Mouse (Mus musculus): ENCODE measurements at regions not wholly inside any gene's neighbourhood (a gene's known extent, or its start where the extent isn't known, plus 50 kb on each side); places are given as distances from the start of the nearest gene placed in this dataset.

DNA sequence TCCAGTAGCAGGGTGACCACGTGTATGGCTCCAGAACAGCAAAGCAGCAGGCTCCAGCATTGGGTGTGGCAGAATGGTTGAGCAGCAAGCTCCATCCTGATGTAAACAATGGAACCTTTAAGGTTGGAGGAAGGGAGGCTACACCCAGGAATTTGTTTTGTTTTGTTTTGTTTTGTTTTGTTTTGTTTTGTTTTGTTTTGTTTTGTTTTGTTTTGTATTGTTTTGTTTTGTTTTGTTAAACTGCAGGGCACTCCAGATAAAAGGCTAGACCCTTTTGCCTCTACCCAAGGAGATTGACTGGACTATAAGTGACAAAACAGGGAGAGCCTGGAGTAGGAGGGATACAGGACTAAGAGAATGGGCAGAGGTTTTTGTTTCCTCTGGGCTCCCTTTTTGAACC is 647.5 kb downstream of the Kcnj3 start:
- Histone ChIP-seq H3K27me3 (ENCODE audit: insufficient read depth, low read length) (no peaks in the 10 kb centered on the region), H3K9me3 (ENCODE audit: low read length) (no peaks in the 10 kb centered on the region), H3K4me1 (ENCODE audit: insufficient read depth, low read length) (no peaks in the 10 kb centered on the region), H3K27ac (no peak overlapping the region), H3K4me2 (ENCODE audit: low read depth, low read length) (no peak overlapping the region), H3K4me3 (ENCODE audit: low read length) (no peak overlapping the region), H3K9ac (replicated peaks; ENCODE audit: low read length) (no peak overlapping the region), H3K36me3 (ENCODE audit: insufficient read depth, low read length) (no peaks in the 10 kb centered on the region)
- ATAC-seq (no peak), DNase-seq (ENCODE audit: low spot score) (no peak)
- 57% methylated on average over 1 of the region's 1 CpGs for WGBS
- no peak for TF ChIP-seq CTCF (IDR thresholded peaks at IDR 0.05; ENCODE audit: low read depth)

DNA sequence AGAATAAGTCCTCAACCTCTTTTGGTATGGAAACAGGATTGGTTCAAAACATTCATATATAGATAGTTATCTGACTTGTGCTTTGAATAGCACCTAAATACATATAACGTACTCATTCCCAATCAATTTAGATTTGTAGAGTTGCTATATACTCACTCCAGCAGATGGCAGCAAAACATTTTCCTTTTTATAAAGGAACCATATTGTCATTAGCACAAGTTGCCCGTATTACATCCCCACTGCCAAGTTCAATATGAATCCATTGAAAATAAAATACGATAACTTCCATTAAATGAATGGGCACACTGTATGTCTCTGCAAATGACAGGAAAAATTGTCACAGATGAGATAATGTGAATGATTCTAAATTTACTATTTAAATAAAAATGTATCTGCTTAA is 673.8 kb downstream of the Kcnj3 start:
- Histone ChIP-seq H3K9ac (replicated peaks; ENCODE audit: low read length) (no peak overlapping the region), H3K4me2 (ENCODE audit: low read depth, low read length) (no peak overlapping the region), H3K4me3 (ENCODE audit: low read length) (no peak overlapping the region), H3K4me1 (ENCODE audit: insufficient read depth, low read length) (no peaks in the 10 kb centered on the region), H3K36me3 (ENCODE audit: insufficient read depth, low read length) (no peaks in the 10 kb centered on the region), H3K27ac (no peak overlapping the region), H3K9me3 (ENCODE audit: low read length) (no peaks in the 10 kb centered on the region), H3K27me3 (ENCODE audit: insufficient read depth, low read length) (no peaks in the 10 kb centered on the region)
- peak; percentile 69 for TF ChIP-seq CTCF (IDR thresholded peaks at IDR 0.05; ENCODE audit: low read depth)
- DNase-seq (ENCODE audit: low spot score) (peak; percentile 82), ATAC-seq (no peak)
- 28% methylated on average over 3 of the region's 3 CpGs for WGBS

GRCm38 (mm10) chr2:56109975-56110374 is 674.2 kb downstream of the Kcnj3 start:
- WGBS, result 61% methylated on average over 6 of the region's 6 CpGs
- H3K27me3 ChIP-seq (ENCODE audit: insufficient read depth, low read length), result no peaks in the 10 kb centered on the region
- no peak for DNase-seq (ENCODE audit: low spot score)
- no peak overlapping the region for H3K27ac ChIP-seq
- ATAC-seq, result no peak
- no peak for TF ChIP-seq CTCF (IDR thresholded peaks at IDR 0.05; ENCODE audit: low read depth)
- H3K36me3 ChIP-seq (ENCODE audit: insufficient read depth, low read length), result no peaks in the 10 kb centered on the region
- H3K9ac ChIP-seq (replicated peaks; ENCODE audit: low read length), result no peak overlapping the region
- H3K4me3 ChIP-seq (ENCODE audit: low read length), result no peak overlapping the region
- H3K4me1 ChIP-seq (ENCODE audit: insufficient read depth, low read length), result no peaks in the 10 kb centered on the region
- H3K9me3 ChIP-seq (ENCODE audit: low read length), result no peaks in the 10 kb centered on the region
- no peak overlapping the region for H3K4me2 ChIP-seq (ENCODE audit: low read depth, low read length)

DNA sequence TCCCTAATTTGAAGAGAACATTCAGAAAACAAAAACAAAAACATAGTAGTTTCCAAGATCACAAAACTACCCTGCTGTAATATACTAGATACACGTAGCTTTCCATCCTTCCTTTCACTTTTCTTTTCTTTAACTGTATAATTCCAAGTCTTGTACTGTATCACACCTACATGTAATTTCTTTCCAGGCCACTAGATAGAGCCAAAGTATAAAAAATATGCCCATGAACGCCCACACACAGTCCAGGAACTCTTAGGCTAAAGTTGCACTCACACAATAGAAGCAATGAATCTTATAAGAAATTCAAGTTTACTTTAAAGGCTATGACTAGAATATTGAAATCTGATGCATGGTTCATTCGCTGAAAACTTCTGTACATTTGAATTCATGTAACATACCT is 678.7 kb downstream of the Kcnj3 start:
- no peaks in the 10 kb centered on the region for H3K9me3 ChIP-seq (ENCODE audit: low read length)
- no peak overlapping the region for H3K9ac ChIP-seq (replicated peaks; ENCODE audit: low read length)
- H3K36me3 ChIP-seq (ENCODE audit: insufficient read depth, low read length), result no peaks in the 10 kb centered on the region
- peak; percentile 85 for ATAC-seq
- no peak overlapping the region for H3K27ac ChIP-seq
- WGBS, result 20% methylated on average over 3 of the region's 3 CpGs
- H3K4me1 ChIP-seq (ENCODE audit: insufficient read depth, low read length), result no peaks in the 10 kb centered on the region
- H3K4me2 ChIP-seq (ENCODE audit: low read depth, low read length), result no peak overlapping the region
- DNase-seq (ENCODE audit: low spot score), result peak; percentile 85
- H3K27me3 ChIP-seq (ENCODE audit: insufficient read depth, low read length), result no peaks in the 10 kb centered on the region
- no peak overlapping the region for H3K4me3 ChIP-seq (ENCODE audit: low read length)
- peak; percentile 76 for TF ChIP-seq CTCF (IDR thresholded peaks at IDR 0.05; ENCODE audit: low read depth)

DNA sequence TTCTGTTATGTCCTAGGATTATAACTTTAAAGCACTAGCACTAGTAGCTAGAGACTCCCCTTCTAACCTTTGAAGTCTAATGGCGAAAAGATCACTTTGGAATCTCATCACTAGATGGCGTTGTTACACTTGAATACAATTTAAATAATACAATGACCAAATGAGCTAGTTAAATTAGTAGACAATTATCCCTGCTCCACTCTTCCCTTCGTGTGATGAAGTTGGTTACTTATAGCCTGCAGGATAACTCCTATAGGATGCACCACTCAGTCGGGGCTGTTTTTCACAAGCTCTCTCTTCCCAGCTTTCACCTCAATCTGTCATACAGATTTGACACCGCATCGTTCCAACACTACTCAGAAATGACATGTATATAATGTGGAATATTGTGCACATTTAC is 683.6 kb downstream of the Kcnj3 start:
- peak; percentile 65 for TF ChIP-seq CTCF (IDR thresholded peaks at IDR 0.05; ENCODE audit: low read depth)
- 16% methylated on average over 6 of the region's 6 CpGs for WGBS
- Histone ChIP-seq H3K4me3 (ENCODE audit: low read length) (no peak overlapping the region), H3K4me2 (ENCODE audit: low read depth, low read length) (0 out of 2 replicates have a peak overlapping the region, but pooled peaks have one; percentile 5), H3K9me3 (ENCODE audit: low read length) (no peaks in the 10 kb centered on the region), H3K27me3 (ENCODE audit: insufficient read depth, low read length) (no peaks in the 10 kb centered on the region), H3K36me3 (ENCODE audit: insufficient read depth, low read length) (no peaks in the 10 kb centered on the region), H3K4me1 (ENCODE audit: insufficient read depth, low read length) (no peaks in the 10 kb centered on the region), H3K27ac (no peak overlapping the region), H3K9ac (replicated peaks; ENCODE audit: low read length) (no peak overlapping the region)
- DNase-seq (ENCODE audit: low spot score) (peak; percentile 90), ATAC-seq (peak; percentile 56)

- no peaks in the 10 kb centered on the region for H3K27me3 ChIP-seq (ENCODE audit: insufficient read depth, low read length)
- H3K27ac ChIP-seq, result no peak overlapping the region
- no peaks in the 10 kb centered on the region for H3K36me3 ChIP-seq (ENCODE audit: insufficient read depth, low read length)
- no peak overlapping the region for H3K4me2 ChIP-seq (ENCODE audit: low read depth, low read length)
- no peaks in the 10 kb centered on the region for H3K9me3 ChIP-seq (ENCODE audit: low read length)
- ATAC-seq, result no peak
- no peak overlapping the region for H3K9ac ChIP-seq (replicated peaks; ENCODE audit: low read length)
- H3K4me3 ChIP-seq (ENCODE audit: low read length), result no peak overlapping the region
- no peaks in the 10 kb centered on the region for H3K4me1 ChIP-seq (ENCODE audit: insufficient read depth, low read length)
- DNase-seq (ENCODE audit: low spot score), result no peak
- TF ChIP-seq CTCF (IDR thresholded peaks at IDR 0.05; ENCODE audit: low read depth), result no peak
- WGBS, result 74% methylated on average over 6 of the region's 6 CpGs
These were observed 711.4 kb downstream of the Kcnj3 start for GRCm38 (mm10) chr2:56147107-56147615.

DNA sequence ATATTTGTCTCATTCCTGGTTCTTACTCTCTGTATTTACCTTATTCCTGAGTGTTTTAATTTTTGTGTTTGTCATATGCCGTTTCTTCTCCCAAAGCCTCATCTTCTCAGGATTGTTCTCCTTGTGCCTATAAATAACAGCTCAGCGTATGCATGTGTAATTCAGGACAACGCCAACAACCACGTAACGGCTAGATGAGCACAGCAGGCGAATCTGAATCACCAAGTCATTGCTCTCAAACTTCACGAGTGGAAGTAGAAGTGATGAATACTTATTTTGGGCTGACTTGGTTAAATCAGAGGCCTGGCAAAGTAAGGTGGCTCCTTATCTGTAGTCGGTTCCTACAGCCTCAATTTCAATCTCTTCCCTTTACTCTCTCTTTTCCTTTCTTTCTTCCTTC is 760.7 kb downstream of the Kcnj3 start:
- Histone ChIP-seq H3K9ac (replicated peaks; ENCODE audit: low read length) (no peak overlapping the region), H3K27ac (no peak overlapping the region), H3K36me3 (ENCODE audit: insufficient read depth, low read length) (no peaks in the 10 kb centered on the region), H3K4me3 (ENCODE audit: low read length) (no peak overlapping the region), H3K4me1 (ENCODE audit: insufficient read depth, low read length) (no peaks in the 10 kb centered on the region), H3K9me3 (ENCODE audit: low read length) (no peaks in the 10 kb centered on the region), H3K27me3 (ENCODE audit: insufficient read depth, low read length) (no peaks in the 10 kb centered on the region), H3K4me2 (ENCODE audit: low read depth, low read length) (no peak overlapping the region)
- 67% methylated on average over 8 of the region's 8 CpGs for WGBS
- no peak for DNase-seq (ENCODE audit: low spot score)
- ATAC-seq, result no peak
- TF ChIP-seq CTCF (IDR thresholded peaks at IDR 0.05; ENCODE audit: low read depth), result no peak

All from hindbrain, postnatal 0 days (tissue).